Mouse (Mus musculus) hindlimb bud, embryonic 11.5 days (tissue): ENCODE results near the gene Pdzrn4.

Experiments
- DNase-seq: peaks from one replicate; pipeline ENCODE4 v3.0.0-alpha.2; 2012; ENCODE audit warnings: low read depth, low spot score; ENCODE audit errors: extremely low spot score

Gene Pdzrn4

DNA sequence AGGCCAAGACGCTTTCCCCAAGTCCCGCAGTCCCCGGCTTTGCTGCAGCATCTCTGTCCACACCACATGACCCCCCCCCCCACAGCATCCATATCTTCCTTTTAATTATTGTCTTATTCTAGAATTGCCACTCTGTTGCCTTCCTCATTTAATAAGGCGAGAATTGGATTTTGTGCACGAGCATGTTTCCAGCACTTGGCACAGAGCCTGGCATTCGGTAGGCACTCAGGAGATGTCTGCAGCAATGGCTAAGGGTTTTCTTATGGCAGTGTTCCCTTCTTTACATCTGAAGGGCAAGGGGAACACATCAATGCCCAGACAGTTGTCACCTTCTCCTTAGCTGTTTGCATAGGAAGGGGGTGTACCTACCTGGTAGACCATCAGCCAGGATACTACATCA is 282.9 kb downstream of the Pdzrn4 start:
- DNase-seq, result no peak

DNA sequence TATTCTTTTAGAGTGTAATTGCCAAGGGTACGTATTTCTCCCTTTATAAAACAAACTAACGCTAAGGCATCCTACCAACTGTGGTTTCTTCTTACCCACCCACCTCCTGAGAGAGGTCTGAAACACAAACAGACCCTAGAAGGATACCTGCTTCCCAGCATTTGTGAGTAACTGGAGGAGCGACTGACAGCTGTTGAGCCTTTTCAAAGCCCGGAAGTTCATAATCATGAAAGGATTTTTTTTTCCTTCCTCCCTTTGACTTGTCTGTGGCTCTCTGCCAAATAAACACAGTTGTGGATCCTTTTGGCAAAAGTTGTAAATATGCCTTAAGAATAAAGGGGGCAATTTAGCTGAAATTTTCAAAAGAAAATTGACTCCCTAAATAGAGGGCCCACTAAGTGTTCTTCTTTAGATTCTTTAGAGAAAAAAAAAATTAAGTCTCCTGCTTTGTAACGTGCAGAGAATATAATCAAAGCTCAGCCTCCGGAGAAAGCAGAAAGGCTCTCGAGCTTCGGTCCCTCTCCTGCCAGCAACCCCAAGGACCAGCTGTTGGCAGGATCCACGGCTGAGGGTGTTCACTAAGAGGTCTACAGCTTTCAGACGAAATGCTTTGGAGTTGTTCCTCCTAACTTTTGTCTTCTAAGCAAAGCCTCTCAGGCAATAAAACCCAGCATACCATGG is 299.7 kb downstream of the Pdzrn4 start:
- no peak for DNase-seq

DNA sequence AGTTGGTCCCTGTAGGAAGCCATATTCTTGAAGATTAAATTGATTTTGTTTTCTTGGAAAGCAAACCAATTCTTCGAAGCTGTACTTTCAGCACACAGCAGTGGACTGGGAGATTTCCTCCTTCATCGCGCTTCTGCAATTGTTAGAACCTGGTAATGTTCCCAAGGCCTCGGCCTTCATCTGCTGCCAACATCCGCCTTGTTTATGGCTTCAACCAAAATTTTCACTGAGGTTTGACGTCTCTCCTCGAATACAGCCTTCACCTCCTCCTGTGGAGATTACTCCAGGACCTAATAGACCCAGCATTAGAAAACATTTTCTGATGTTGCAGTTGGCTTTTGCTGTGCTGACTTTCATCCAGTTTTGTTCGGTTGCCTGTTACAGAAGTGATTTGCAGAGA is 307.5 kb downstream of the Pdzrn4 start:
- no peak for DNase-seq

DNA sequence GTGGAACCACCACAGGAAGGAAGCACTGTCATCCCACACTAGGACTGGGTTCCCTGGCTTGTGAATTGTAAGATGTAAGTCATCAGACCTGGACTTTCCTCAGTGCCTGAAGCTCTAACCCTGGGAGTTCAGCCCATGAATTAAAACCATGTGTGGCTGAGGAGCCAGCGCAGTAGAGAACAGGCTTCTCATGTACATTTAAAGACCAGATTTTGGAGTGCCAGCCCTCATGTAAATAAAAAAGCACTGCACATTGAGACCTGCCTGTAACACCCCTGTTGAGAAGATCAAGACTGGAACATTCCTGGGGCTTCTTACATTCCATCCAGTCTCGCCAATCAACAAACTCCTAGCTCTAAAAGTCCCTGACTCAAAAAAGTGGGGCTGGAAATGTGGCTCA is 342.0 kb downstream of the Pdzrn4 start:
- no peak for DNase-seq

DNA sequence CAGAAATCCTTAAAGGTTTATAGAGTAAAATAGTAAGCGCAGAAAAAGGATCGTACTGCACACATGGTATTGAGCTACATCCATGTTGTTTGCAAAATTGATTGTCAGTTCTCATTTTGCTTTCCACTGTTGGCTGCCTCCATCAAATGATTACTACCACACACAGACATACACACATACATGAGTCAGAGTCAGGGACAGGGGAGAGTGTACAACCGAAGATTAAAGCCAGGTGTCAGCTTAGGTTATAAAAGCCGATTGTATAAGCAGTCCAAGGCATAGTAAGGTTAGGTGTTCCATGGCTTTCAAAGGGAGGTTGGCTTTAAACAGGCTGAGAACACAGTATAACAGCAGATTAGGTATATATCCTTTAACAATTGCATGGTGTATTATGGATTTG is 343.2 kb downstream of the Pdzrn4 start:
- no peak for DNase-seq

DNA sequence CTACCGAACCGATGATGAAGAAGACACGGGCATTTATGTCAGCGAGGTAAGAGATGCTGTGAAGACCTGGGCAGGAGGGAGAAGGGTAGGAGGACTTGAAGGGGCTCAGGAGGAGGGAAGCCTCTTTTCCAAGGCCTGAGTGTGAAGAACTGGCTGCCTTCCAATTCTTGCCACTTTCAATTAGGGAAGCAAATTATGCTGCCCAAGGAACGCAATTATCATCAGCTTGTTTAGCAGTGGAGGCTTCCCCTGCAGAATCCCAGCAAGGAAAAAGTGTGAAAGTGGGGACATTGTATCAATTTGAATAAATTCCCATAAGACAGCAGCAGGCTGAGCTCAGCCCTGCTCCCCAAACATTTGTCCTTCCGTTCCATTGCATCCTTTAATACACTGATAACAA is 346.9 kb downstream of the Pdzrn4 start:
- no peak for DNase-seq

DNA sequence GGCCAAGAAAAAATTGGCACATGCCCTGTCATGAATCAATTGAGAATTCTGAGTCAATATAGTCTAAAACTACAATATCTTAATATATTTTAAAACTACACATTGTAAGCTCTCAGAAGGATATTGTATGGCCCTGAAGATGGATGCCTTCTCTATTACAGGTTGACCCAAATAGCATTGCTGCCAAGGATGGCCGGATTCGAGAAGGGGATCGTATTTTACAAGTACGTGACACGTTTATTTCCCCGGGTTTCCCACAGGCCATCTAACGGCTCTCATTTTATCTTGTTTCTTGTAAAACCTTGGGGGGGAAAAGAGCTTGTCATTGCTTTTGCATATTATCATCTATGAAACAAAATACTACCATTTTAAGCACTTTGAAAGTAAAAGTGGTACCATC is 349.4 kb downstream of the Pdzrn4 start:
- DNase-seq, result no peak

DNA sequence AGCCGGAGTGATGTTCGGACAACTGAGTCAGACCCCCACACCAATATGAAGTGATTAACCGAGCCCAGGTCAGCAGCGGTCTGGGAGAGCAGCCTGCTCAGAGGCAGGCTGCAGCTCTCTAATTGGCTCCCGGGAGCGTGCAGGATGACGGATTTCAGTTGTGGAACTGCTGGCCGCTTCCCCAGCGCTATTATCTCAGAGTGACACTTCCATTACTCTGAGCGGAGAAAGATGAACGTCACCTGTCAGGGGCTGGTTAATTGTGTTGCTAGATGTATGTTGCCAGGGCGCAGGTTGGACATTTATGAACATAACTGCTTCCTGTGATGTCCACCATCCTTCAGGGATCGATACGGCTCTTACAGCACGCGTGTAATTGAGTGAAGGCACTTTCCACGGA is 355.5 kb downstream of the Pdzrn4 start:
- DNase-seq, result no peak

GRCm38 (mm10) chr15:92752578-92752977 is 355.9 kb downstream of the Pdzrn4 start:
- DNase-seq, result no peak

DNA sequence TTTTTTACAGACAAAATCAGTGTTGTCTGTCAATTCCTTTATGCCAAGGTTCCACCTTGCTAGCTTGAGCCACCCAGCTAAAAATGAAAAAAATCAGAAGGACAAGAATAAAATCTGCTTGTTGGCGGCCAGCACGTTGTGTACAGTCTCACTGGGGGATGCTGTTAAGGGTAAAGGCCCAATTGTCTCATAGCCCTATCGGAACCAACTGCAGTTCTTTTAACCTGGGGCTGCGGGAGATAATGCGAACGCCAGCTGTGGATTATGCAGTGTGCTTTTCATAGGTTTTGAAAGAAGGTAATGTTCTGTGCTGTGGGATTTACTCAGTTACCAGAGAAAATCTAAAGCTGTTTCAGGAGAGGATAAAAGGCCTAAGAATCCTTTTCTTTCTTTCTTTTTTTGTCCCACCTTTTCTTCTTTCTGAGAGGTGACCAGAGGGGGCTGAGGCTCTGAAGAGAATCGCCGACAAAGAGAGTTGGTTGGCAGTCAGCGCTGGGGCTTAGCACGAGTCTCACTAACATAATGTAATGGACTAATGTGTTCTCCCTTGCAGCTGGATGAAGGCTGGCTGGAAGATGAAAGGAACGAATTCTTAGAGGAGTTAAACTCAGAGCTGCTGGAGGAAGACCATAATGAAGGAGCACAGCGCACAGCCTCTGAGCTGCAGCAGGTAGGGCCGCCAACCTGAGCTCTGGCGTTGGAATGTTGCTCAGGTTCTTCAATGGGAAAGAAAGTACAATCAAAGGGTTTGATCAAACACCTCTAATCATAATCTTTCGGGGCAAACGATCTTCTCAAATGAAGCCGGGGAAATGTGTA is 360.6 kb downstream of the Pdzrn4 start:
- DNase-seq, result no peak

GRCm38 (mm10) chr15:92759001-92759400 is 362.3 kb downstream of the Pdzrn4 start:
- DNase-seq, result no peak

DNA sequence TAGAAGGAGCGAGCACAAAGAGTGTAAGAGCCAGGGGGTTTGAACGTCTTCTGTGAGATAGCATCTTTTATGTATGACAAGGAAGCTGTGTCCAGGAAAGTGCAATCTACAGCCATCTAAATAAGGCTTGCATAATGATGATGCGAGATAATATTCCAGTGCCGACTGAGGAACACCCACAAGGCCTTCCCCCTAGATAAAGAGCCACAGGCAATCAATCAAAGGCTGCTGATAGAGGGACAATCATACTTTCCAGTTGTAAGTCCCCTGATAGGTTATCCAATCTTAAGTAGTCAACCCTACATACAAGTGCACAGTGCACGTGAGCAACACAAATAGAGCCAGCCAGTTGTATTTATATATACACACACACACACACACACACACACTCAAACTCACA is 366.6 kb downstream of the Pdzrn4 start:
- DNase-seq, result no peak

GRCm38 (mm10) chr15:92769535-92769934 is 372.9 kb downstream of the Pdzrn4 start:
- no peak for DNase-seq

DNA sequence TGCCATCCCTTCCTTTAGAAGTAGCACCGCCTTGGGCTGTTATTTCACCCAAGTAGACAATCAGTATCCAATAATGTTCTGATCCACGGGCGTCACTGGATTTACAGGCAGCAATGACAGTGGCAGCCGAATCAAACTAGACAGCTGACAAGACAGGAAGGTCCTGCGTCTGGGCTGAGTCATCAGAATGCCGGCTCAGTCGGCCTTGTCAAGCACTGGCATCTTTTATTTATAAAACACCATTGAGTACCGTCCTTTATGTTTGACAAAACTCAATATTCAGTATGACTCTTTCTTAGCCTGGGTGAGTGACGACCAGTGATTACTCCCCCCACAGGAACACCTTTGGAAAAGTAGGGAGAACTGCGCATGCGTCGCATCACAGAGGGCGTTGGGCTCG is 391.4 kb downstream of the Pdzrn4 start:
- no peak for DNase-seq

GRCm38 (mm10) chr15:92794275-92794674 is 397.6 kb downstream of the Pdzrn4 start:
- DNase-seq, result no peak

DNA sequence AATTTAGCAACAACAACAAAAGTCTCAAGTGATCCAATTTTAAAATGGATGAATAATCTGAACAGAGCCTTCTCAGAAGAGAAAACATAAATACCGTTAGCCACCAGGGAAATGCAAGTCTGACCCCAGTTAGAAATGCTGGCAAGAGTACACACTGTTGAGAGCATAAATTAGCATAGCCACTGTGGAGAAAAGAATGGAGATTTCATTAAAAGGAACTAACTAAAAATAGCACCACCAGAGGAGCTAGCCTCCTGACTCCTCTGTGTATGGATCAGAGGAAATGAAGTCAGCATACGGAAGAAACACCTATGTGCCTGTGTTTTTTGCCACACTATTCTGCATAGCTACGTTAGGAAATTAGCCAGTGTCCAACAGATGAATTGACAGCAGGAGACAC is 409.3 kb downstream of the Pdzrn4 start:
- no peak for DNase-seq

DNA sequence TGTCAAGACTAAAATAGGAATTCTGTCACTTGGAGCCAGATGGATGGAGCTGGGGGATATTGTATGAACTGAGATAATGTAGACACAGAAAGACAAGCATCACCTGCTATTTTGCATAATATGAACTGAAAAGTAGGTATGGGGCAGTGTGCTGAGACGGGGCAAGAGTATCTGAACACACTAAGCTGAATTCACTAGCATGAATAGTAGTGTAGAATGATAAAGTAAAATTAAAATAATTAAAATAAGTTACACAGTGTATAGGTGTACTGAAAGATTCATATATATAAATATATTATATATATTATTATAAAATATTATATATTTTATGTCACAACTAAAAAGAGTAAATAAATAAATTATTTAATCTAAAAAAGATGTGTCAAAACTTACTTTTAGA is 409.7 kb downstream of the Pdzrn4 start:
- no peak for DNase-seq
